Mouse (Mus musculus): ENCODE measurements at regions not wholly inside any gene's neighbourhood (a gene's known extent, or its start where the extent isn't known, plus 50 kb on each side); places are given as distances from the start of the nearest gene placed in this dataset.

GRCm38 (mm10) chr11:23945966-23946365 lies 50.9 kb upstream of the Papolg start:
- TF ChIP-seq E2F4 (IDR thresholded peaks at IDR 0.05; ENCODE audit: insufficient replicate concordance, low read depth, low read length): no peak
- no peak for TF ChIP-seq MYC (IDR thresholded peaks at IDR 0.05; ENCODE audit: low read depth, low read length)
- TF ChIP-seq POLR2A (IDR thresholded peaks at IDR 0.05; ENCODE audit: low read depth, low read length): no peak
- TF ChIP-seq MXI1 (IDR thresholded peaks at IDR 0.05; ENCODE audit: low read depth, low read length): no peak
- no peak for TF ChIP-seq TBP (conservative IDR thresholded peaks at IDR 0.05; ENCODE audit: low read depth, low read length)
- no peak for TF ChIP-seq MAX (IDR thresholded peaks at IDR 0.05; ENCODE audit: low read length)
- no peak for TF ChIP-seq ZC3H11A (IDR thresholded peaks at IDR 0.05; ENCODE audit: low read depth, low read length)
- TF ChIP-seq HCFC1 (IDR thresholded peaks at IDR 0.05; ENCODE audit: low read depth, low read length): no peak
